Mouse (Mus musculus): ENCODE measurements around the gene Rtn4r.
A peak's percentile ranks its signal among the peaks of the same experiment; 100 is the strongest.

The Rtn4r gene

GRCm38 (mm10) chr16:18124626-18125025, 2.8 kb upstream of the Rtn4r start:
- DNase-seq (ENCODE audit: low spot score in 2 of 2) = no peak

DNA sequence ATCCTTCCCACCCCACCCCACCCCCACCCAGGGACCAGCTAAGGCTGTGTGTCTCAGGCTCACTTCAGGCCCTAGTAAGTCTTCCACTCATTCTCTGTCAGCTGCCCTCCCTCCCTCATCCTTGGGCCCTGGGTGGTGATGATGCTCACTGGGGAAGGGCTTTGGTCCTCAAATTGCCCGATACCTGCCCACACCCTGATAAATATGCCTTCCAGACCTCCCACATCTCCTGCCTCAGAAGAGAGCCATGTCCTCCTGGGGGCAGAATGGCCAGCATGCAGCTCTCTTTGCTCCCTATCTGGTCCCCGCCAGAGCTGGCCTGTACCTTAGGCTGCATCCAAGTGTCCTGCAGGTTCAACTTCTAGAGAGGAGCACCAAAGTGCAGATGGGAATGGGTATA, 2.3 kb upstream of the Rtn4r start:
- no peak for DNase-seq (ENCODE audit: low spot score in 2 of 2)

DNA sequence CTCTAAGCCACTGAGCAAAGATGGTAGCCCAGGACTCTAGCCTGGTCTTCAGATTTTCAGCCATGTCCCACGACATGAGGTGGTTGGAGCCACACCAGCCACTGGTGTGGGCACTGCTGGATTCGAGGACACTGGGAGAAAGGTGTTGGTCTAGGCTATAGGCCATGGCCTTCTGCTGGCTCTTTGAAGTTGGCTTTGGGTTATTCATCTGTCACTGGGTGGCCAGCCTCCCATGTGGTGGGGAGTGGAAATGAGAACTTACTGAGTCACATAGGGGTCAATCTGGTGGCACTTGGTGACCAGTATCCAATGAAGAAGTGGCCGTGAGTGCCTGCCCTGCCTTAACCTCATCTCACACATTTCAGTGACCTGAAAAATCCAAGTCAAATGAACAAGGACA, 1.2 kb upstream of the Rtn4r start:
- no peak for DNase-seq (ENCODE audit: low spot score in 2 of 2)

GRCm38 (mm10) chr16:18127871-18128563, 575 bp downstream of the Rtn4r start:
- no peak for DNase-seq (ENCODE audit: low spot score in 2 of 2)

DNA sequence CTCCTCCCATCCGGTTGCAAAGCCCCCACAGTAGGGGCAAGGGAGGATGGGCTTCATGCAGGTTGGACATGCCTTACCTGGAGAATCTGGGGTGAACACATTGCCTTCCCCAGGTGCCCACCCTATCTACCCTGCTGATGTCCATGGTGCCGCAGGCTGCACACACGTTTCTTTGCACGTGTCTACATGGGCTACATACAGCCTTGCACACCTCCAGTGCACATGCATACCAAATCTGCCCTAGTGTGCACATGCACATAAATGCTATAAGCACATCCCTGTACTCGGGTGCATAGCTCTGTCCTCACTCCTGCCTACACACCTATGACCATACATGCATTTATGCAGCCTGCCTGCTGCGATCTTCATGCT, 1.1 kb downstream of the Rtn4r start:
- DNase-seq (ENCODE audit: low spot score in 2 of 2) = no peak

- no peak for DNase-seq (ENCODE audit: low spot score in 2 of 2)
Observed at GRCm38 (mm10) chr16:18129413-18129812, 2.0 kb downstream of the Rtn4r start.

DNA sequence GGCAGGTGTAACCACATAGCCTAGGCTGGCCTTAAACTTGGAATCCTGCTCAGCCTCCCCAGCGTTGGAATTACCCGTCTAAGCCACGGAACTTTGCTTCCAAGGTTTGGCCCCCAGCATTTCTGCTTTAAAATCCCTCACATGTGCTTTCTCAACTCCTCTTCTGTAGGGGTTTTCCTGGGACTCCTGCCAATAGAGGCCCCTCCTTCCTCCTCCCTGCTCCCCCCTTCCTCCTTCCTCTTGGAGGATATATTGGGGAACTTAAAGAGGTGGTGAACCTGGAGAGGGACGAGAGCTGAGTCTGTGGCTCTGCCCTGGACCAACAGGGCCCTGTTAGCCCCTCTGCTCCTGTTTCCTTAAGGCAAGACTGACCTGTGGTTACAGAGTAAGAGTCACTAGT, 2.8 kb downstream of the Rtn4r start:
- DNase-seq (ENCODE audit: low spot score in 2 of 2) = no peak

GRCm38 (mm10) chr16:18130705-18131104, 3.3 kb downstream of the Rtn4r start:
- DNase-seq (ENCODE audit: low spot score in 2 of 2) = no peak

- DNase-seq (ENCODE audit: low spot score in 2 of 2) = no peak
Observed at GRCm38 (mm10) chr16:18131245-18131939, 4.0 kb downstream of the Rtn4r start.

DNA sequence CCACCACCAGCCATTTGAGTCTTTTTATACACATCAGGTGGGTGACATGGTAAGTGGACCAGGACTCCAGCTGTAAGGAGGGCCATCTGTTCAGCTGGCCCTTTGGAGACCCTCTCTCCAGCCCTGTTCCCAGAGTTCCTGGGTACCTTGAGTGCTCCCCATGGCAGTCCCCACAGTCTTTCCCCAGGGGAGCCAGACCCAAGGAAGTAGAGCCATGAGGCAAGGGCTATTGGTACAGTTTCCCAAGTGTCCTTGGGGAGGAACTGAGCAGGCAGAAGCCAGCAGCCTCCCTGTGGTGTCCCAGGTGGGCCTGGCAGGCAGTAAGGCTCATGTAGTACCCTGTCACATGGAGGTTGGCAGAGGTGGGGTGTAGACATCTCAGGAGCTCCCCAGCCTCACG, 4.6 kb downstream of the Rtn4r start:
- DNase-seq (ENCODE audit: low spot score in 2 of 2) = no peak

DNA sequence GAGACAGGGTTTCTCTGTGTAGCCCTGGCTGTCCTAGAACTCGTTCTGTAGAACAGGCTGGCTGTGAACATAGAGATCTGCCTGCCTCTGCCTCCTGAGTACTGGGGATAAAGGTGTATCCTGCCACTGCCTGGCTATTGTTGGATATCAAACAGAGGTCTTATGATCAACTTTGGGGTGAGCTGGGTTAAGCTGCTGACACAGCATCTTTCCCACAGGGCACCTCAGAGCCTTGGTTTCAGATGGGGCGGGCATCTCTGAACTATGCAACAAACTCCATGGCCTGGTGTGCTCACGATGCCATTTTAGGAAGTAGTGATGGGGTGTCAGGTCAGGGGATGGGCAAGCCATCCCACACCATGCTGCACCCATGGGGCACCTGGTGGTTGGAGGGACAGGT, 5.1 kb downstream of the Rtn4r start:
- DNase-seq (ENCODE audit: low spot score in 2 of 2) = no peak

DNA sequence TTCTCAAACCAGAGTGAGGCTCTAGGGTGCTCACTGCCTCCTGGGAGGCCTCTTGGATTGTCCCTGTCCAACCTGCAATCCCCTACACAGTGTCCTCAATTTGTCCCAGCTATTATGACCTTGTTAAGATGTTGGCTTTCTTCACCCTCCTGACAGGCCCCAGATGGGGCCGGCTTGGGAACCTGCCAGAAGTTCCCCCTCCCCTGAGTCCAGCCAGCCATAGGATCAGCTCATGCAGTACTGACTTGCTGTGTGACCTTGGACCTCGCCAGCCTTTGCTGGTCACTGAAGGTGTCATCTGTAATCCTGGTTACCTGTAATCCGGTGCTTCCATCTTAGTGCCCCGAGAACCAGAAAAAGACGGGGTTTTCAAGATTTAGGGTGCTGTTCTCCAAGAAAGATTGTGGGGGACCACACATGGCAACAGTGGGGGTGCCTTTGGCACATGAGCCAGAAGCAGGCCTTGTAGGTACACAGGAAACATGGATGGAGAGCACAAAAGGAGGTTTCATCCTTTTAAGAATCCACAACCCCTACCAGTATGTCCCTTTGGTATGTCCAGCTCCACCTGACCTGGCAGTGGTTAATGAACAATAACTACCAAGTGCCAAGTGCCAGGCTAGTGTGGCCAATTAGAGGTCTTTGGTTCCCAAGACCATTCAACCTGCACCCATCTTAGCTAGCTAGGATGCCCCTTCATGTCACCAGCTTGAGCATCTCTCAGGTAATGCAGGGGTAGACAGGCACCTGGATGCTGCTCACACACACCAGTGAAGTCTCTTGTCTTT, 5.9 kb downstream of the Rtn4r start:
- DNase-seq (ENCODE audit: low spot score in 2 of 2) = no peak

GRCm38 (mm10) chr16:18135196-18135595, 7.8 kb downstream of the Rtn4r start:
- DNase-seq (ENCODE audit: low spot score in 2 of 2) = no peak

GRCm38 (mm10) chr16:18136015-18136414, 8.6 kb downstream of the Rtn4r start:
- DNase-seq (ENCODE audit: low spot score in 2 of 2) = no peak

DNA sequence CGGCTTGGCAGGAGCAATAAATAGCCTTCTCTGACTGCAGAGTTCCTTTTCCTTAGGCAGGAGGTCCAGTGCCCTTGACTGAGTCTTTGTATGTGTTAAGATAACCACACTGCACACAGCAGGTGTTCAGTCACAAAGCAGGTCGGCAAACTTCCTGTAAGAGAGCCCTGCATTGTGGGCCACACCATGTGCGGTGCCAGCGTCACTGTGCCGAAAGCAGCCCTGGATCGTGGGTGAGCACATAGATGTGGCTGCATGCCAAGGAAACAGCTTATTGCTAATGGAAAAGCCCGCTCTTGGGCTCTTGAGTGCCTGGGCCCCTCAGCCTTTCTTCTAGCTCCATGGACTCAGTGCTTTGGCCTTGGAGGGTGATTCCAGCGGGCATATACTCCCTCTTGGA, 16.8 kb downstream of the Rtn4r start:
- peak in 1 of 2 experiments; percentile 64 for DNase-seq (ENCODE audit: low spot score in 2 of 2)

GRCm38 (mm10) chr16:18145341-18145867, 18.0 kb downstream of the Rtn4r start:
- no peak for DNase-seq (ENCODE audit: low spot score in 2 of 2)

DNA sequence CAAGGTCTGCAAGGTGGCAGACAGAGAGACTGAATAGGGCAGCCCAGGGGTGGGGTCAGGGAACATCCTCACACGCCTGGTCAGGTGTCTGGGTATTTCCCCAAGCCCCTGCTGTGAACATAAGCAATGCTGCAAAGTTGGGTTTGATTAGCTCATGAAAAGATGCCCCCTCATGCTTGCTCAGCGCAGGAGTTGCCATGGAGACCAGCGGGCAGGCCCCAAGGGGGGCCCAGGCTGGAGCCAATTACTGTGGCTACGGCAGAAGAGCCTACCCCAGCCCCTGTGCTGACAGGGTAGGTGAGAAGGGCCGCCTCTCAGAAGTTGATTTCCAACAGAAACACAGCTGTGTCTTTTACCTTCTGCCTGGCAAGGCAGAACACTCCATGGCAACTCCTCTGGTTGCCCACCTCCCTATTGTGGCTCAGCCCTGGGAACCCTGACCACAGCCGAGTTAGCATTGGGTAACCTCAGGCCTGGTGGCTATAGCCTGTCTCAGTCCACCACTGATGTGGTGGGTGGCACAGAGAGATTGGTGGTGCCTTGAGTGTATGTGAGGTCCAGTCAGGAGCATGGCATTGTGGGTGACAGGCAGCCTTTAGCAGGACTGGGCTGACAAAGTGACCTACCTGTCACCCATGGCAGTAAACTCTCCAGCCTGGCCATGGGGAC, 20.9 kb downstream of the Rtn4r start:
- no peak for DNase-seq (ENCODE audit: low spot score in 2 of 2)

DNA sequence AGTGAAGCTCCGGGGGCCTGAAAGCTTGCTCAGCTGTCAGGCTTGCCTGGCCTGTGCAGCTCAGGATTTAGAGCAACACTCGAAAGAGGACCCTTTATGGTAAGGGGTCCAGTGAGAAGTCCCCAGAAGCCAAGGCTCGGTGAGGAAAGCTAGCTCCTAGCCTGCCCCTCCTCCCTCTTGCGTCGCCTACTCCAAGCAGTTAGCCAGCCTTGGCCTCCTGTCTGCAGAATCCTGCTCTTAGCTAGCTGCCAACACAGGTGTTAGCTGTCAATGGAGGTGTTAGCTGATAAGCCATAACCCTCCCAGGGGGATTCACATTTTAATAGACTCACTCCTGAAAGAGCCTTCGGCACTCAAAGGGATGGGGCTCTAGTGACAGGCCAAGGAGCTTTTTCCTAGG, 21.8 kb downstream of the Rtn4r start:
- DNase-seq (ENCODE audit: low spot score in 2 of 2) = no peak

GRCm38 (mm10) chr16:18152189-18152588, 24.7 kb downstream of the Rtn4r start:
- DNase-seq (ENCODE audit: low spot score in 2 of 2) = peak in 1 of 2 experiments; percentile 38

DNA sequence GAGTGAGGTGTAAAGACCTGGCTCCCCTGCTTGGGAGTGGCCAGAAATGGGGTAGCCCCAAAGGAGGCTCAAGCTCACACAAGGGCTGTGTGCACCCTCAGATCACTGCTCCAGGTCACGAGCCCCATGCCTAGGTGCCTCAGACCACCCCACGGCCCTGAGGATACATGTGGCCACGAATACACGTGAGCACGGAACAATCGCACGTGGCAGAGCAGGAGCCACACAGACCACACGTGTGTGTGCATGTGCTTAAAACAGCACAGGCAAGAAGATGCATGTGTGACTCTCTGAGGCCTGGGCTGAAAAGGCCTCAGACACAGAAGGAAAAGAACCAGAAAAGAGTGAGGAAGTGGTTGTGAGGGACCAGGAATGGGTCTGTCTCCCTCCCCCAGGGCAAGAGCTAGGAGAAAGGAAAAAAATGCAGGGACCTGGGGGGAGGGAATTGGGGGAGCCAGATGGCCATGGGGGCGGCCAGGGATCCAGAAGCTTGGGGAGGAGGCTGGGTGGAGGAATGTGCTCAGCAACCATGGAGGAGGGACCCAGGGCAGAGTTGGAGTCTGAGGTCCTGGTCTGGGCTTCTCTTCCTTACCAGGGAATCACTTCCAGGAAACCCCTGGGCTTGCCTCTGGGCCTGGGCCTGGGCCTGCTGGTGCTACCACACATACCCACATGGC, 25.5 kb downstream of the Rtn4r start:
- no peak for DNase-seq (ENCODE audit: low spot score in 2 of 2)

DNA sequence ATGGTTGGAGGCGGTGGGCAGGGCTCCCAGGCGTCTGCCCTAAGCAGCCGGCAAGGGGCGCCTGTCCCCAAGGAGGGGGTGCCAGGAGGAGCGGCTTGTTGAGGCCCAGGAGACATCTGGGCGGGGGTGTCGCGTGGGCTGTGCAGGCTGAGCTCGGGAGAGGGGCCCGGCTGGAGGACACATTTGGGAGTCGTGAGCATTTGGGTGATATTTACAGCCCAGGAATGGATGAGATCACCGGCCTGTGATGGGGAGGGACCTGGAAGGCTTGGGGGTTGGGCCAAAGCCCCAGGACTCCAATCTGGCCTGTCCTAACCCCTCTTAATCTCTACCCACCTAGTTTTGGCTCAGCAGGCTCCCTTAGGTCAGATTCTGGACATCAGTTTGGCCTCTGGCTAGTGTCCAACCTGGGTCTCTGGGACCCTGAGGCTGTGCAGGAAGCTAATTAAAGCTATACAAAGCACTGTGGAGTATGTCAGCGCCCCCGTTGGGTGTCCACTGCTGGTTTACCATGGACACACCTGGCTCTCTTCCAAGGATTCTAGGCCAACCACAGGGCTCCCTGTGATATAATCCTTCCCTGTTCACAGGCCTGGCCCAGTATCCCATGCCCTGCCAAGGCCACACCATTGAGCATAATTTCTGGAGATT, 27.2 kb downstream of the Rtn4r start:
- peak; percentile 72 to 77 for DNase-seq (ENCODE audit: low spot score in 2 of 2)

All from frontal cortex, postnatal 25 days (tissue).